Mouse (Mus musculus) embryonic fibroblast, embryonic 13.5 days (primary cell): Measurements from ENCODE around the gene Phyh.

ENCODE experiments used
- CTCF ChIP-seq: IDR thresholded peaks from 2 replicates; pipeline ENCODE4 v1.5.1; 2011; ENCODE audit warnings: mild to moderate bottlenecking, control low read depth, low read length, moderate library complexity, borderline replicate concordance; ENCODE audit not compliant: insufficient read depth
- POLR2A ChIP-seq: IDR thresholded peaks from 2 replicates; pipeline ENCODE4 v1.6.1; 2011; ENCODE audit warnings: low read depth, mild to moderate bottlenecking, control low read depth, low read length, moderate library complexity

DNA sequence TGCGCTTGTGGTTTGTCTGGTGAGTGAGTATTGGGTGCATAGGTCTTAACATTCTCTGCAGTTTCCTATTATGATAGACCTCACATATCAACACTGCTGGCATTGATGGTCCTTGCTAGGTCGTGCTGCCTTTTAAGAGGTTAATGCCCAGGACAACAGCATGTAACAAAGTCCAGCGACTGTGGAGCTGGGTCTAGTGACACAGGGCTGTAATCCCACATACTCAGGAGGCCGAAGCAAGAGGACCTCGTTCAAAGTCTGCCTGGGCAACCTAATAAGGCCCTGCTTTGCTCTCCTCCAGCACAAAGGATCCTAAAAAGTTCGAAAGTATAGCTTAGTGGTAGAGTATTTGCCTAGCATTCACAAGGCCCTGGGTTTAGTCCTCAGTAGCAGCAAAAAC is 8.9 kb upstream of the Phyh start:
- TF ChIP-seq POLR2A (no peak), CTCF (no peak)
